Mouse (Mus musculus) limb, embryonic 14.5 days (tissue): ENCODE data around the gene Bcor. TPM values are rescaled to one million over a fixed set of nuclear protein-coding genes. Genes with fewer than 3 reads are reported as not detected.

Source experiments
- ATAC-seq: fragments of 200-750 bp; cut with Nextera tagmentation; 2 replicates; pipeline ENCODE4 v1.8.0; 2017; ENCODE audit warnings: low read depth, moderate number of reproducible peaks, moderate TSS enrichment; ENCODE audit not compliant: low FRiP score
- DNase-seq: peaks from one replicate; pipeline ENCODE4 v3.0.0-alpha.2; 2015; ENCODE audit warnings: low spot score
- H3K27ac ChIP-seq: fragments of 300-500 bp; sonication (generic); replicated peaks from 2 replicates; pipeline ENCODE4 v1.5.1; 2014; ENCODE audit warnings: low read depth, mild to moderate bottlenecking, low read length, moderate library complexity, mixed read lengths
- H3K27me3 ChIP-seq: fragments of 300-500 bp; sonication (generic); 2 replicates; pipeline ENCODE4 v1.6.1; 2014; ENCODE audit warnings: low read length, mixed read lengths; ENCODE audit not compliant: control insufficient read depth, insufficient read depth
- H3K36me3 ChIP-seq: fragments of 300-500 bp; sonication (generic); 2 replicates; pipeline ENCODE4 v1.6.1; 2014; ENCODE audit warnings: mild to moderate bottlenecking, low read length, moderate library complexity, mixed read lengths; ENCODE audit not compliant: control insufficient read depth, insufficient read depth
- H3K4me1 ChIP-seq: fragments of 300-500 bp; sonication (generic); 2 replicates; pipeline ENCODE4 v1.6.1; 2014; ENCODE audit warnings: antibody characterized with exemption, low read length, mixed read lengths; ENCODE audit not compliant: control insufficient read depth, insufficient read depth
- H3K4me2 ChIP-seq: fragments of 300-500 bp; sonication (generic); replicated peaks from 2 replicates; pipeline ENCODE4 v1.6.1; 2014; ENCODE audit warnings: low read depth, mild to moderate bottlenecking, low read length, moderate library complexity; ENCODE audit not compliant: severe bottlenecking
- H3K4me3 ChIP-seq: fragments of 300-500 bp; sonication (generic); replicated peaks from 2 replicates; pipeline ENCODE4 v1.5.1; 2014; ENCODE audit warnings: low read length
- H3K9ac ChIP-seq: fragments of 300-500 bp; sonication (generic); 2 replicates; pipeline ENCODE4 v1.6.1; 2014; ENCODE audit warnings: mild to moderate bottlenecking, low read depth, low read length, moderate library complexity; ENCODE audit not compliant: severe bottlenecking
- H3K9me3 ChIP-seq: fragments of 300-500 bp; sonication (generic); 2 replicates; pipeline ENCODE4 v1.6.1; 2016; ENCODE audit warnings: low read length; ENCODE audit not compliant: control insufficient read depth
- POLR2A ChIP-seq: fragments of 200-500 bp; IDR thresholded peaks from 2 replicates; pipeline ENCODE4 v1.8.0; 2012; ENCODE audit warnings: inconsistent platforms, mild to moderate bottlenecking, moderate library complexity, borderline replicate concordance; ENCODE audit not compliant: insufficient read depth, insufficient read length; ENCODE audit errors: extremely low read depth
- WGBS: fragments of 180-500 bp; shearing (Covaris S2); extraction: QIAGEN DNeasy Blood & Tissue Kit; methylation state at CpG from one replicate; pipeline ENCODE4 v1.1.7; 2014; 5-methylcytosine and 5-hydroxymethylcytosine counted together
- polyA plus RNA-seq, 2 experiments: library from polyadenylated mRNA; depleted of rRNA in 1 of 2; stranded (reverse) in 1 of 2; unstranded in 1 of 2; fragments of >200 nt; fragmentation: Nextera tagmentation in 1 of 2; extraction: Ambion mirVana in 1 of 2; gene quantifications; 2 replicates each; pipeline versions ENCODE4 v1.2.1 to v1.2.3; 2012 to 2014

Gene Bcor
- polyA plus RNA-seq, 2 experiments, result 17.0 to 20.0 TPM

DNA sequence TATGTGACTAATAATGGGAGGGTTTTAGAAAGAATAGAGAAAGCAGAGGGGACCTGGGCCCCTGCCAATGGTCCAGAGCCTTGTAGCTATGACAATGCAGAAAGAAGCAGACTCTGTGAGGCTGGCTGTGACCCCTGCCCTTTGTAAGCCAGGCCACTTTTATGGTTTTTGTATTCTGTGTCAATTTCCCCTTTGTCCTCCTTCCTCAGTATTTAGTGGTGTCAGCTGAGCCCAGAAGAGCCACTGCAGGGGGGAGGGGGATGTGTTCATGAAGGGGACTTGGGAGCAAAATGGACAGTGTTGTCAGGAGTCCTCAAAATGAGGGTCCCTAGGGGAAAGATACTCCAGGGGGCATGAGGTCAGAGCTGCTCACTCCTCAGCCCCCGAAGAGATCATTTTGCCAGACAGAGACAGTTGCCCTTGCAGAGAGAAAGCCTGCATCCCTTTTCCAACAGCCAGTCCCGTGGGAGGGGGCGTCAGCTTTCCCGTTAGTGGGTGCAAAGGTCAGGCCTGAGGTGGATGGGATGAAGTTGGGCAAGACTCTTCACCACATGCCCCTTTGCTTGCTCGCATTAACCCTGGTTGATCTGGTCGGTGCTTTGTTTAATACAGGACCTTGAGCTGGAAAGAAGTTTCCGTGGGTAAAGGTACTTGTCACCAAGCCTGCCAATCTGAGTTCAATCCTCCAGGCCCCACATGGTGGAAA, 171.8 kb downstream of the Bcor start:
- no peaks in the 10 kb centered on the region for H3K36me3 ChIP-seq
- no peaks in the 10 kb centered on the region for H3K9me3 ChIP-seq
- H3K9ac ChIP-seq, result no peak overlapping the region
- DNase-seq (no peak), ATAC-seq (no peak)
- no peak overlapping the region for H3K27ac ChIP-seq
- WGBS, result 73% methylated on average over 6 of the region's 7 CpGs
- no peaks in the 10 kb centered on the region for H3K4me1 ChIP-seq
- no peak overlapping the region for H3K4me2 ChIP-seq
- H3K27me3 ChIP-seq, result no peaks in the 10 kb centered on the region; the same call in 1 of the 2 replicates
- no peak for TF ChIP-seq POLR2A
- no peak overlapping the region for H3K4me3 ChIP-seq

- ATAC-seq (no peak), DNase-seq (no peak)
- no peak for TF ChIP-seq POLR2A
- H3K4me1 ChIP-seq, result no peaks in the 10 kb centered on the region
- no peaks in the 10 kb centered on the region for H3K36me3 ChIP-seq
- H3K9me3 ChIP-seq, result no peaks in the 10 kb centered on the region
- no peak overlapping the region for H3K4me3 ChIP-seq
- H3K27ac ChIP-seq, result no peak overlapping the region
- 57% methylated on average over 7 of the region's 7 CpGs for WGBS
- H3K27me3 ChIP-seq, result no peaks in the 10 kb centered on the region; the same call in 1 of the 2 replicates
- no peak overlapping the region for H3K4me2 ChIP-seq
- no peak overlapping the region for H3K9ac ChIP-seq
Measured at GRCm38 (mm10) chrX:11987602-11988001, 172.6 kb downstream of the Bcor start.
